Mouse (Mus musculus): ENCODE data around the gene Trdmt1.
"Not testable (repeated sequence)": the region's sequence is repeated elsewhere in the genome, so short reads cannot be mapped to it uniquely, and the experiment has no call there.

Gene Trdmt1

DNA sequence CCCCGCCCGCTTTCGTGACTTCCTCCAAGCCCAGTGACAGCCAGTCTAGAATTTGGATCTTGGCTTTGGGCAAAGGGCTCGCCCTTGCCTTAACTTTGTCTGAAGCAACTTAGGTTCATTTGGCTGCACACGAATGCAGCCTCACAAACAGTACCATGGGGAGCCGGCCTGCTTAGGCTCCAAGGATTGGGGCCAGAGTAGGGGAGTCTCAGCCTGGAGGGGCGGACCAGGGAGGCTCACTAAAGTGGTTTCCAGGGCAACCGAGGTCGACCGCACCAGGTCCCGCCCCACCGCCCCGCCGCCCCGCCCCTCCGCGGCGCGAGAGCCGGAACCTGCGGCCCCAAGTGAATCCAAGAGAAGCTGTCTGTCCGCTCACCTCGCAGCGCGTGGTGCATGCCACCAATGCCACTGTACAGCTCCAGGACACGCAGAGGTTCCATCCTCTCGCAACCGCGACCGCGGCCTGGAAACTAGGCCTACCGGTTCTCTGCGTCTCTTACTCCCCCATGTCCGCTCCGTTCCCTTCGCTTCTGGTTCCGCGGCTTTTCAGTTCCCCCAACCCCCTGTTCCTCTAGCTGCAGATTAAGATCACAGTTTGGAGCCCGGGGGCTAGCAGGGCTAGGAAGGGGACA, at the start of gene Trdmt1:
TSS of gene Trdmt1 (minus strand) at position 476 of the 632 bp plus-strand sequence.
- DNase-seq (ENCODE audit: low read depth): peak; percentile 86

DNA sequence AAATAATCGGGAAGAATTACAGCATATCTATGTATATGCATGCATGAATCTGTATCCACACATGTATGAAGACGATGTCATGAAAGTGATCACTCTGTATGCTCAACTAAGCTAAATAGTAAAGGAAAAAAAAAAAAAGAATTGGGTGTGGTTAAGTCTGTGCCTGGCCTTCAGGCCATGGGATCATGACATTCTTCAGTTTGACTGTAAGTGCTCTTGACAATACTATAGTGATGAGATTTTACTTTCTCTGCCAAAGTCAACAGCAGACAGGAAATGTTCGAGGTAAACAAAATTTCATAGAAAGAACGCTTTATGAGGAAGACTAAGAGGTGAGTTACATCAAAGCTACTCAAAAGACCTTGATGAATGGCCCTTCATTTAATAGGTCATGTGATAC, 48.9 kb upstream of the Trdmt1 start:
- DNase-seq (ENCODE audit: low read depth): no peak

DNA sequence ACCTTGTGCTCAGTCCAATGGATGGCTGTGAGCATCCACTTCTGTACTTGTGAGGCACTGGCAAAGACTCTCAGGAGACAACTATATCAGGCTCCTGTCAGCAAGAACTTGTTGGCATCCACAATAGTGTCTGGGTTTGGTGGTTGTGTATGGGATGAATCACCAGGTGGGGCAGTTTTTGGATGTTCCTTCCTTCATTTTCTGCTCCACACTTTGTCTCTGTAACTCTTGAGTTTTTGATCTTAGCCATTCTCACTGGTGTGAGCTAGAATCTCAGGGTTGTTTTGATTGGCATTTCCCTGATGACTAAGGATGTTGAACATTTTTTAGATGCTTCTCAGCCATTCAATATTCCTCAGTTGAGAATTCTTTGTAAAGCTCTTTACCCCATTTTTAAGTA, 39.3 kb upstream of the Trdmt1 start:
- not testable (repeated sequence) for DNase-seq (ENCODE audit: low read depth)

DNA sequence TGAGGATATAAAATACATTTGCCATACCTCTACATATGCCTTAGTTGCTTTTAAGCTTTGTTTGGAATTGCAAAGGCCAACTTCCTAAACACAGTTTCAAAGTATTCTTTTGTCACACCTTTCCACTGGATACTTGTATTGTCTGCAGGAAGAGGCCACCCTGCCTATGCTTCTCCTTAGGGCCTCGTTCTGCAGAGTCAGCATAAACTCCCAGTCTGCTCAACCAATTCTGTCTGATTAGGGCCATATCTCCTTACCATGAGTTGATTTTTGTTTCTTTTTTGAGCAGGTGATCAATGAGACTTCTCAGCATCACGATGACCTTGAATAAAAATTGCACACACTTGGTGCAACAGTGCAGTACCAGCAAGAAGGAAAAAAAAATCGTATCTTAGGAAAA, 37.7 kb upstream of the Trdmt1 start:
- no peak for DNase-seq (ENCODE audit: low read depth)

DNA sequence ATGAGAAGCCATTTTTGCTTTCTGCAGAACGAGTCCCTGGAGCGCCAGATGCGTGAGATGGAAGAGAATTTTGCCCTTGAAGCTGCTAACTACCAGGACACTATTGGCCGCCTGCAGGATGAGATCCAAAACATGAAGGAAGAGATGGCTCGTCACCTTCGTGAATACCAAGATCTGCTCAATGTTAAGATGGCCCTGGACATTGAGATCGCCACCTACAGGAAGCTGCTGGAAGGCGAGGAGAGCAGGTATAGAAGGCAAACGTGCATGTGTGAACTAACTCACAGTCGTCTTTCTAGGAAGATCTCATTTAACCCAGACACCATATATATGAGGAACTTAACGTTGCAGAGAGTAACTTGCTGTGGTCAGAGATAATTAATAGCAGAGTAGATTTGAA, 35.5 kb upstream of the Trdmt1 start:
- no peak for DNase-seq (ENCODE audit: low read depth)

DNA sequence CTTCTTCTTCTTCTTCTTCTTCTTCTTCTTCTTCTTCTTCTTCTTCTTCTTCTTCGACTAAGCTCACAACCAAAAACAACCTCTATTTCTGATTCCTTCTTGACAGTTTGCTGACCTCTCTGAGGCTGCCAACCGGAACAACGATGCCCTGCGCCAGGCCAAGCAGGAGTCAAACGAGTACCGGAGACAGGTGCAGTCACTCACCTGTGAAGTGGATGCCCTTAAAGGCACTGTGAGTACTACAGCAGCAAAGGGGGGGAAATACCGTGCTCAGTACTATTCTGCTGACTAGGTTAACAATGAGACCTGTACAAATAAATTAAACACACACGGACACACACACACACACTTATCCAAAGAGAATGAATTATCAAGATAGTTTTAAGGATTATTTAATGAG, 34.8 kb upstream of the Trdmt1 start:
- DNase-seq (ENCODE audit: low read depth): no peak

DNA sequence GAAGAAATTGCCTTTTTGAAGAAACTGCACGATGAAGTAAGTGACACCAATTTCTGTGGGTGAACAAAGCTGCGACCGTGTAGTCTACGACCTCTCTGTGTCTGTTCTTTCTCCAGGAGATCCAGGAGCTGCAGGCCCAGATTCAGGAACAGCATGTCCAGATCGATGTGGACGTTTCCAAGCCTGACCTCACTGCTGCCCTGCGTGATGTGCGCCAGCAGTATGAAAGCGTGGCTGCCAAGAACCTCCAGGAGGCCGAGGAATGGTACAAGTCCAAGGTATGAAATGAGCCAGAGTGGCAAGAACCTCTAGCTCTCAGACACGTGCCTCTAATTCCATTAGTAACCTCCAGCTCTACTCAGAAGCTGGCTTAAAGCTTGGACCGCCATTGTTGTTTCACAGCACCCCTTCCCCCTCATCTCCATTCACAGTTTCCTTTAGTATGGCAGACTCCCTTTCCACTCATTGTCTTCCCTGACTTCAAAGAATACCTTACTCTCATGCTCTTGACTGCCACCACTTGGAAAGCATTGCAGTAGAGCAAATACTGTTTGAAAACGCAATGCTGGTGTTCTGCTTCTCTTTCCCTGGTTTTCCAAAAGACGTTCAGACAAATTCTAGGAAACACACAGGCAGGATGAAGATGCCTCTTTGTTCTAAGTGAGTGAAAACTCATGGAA, 34.1 kb upstream of the Trdmt1 start:
- no peak for DNase-seq (ENCODE audit: low read depth)

DNA sequence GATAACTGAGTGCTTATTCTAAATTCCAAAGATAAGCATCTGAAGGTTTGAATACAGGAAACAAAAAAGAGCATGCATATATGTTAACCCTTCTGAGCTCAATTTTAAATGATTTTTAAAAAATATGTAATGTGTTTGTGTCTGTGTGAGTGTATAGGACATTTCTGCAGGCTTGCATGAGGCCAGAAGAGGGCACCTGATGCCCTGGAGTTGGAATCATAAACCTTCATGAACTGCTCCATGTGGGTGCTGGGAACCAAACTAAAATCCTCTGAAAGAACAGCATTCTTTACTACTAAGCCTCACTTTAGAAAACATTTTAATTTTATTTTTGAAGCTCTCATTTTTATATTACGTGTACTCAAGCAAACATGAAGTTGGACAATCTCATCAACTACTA, 32.9 kb upstream of the Trdmt1 start:
- no peak for DNase-seq (ENCODE audit: low read depth)

DNA sequence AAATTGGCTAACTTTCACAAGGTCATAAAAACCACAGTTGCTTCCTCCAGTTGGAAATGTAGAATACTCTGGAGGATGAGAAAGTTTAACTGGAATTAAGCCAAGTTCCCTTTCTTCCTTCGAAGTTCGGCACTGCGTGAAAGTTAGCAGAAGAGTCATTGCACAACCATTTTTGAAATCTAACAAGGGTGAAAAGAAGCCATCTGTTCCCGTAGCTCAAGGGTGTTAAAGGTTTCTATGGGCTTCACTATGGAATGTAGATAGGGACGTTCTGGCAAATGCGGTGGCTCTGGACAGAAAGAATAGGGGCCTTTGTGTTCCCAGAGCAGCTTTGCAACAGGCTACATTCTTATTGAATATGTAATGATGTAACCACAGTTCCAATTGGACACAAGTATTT, 31.5 kb upstream of the Trdmt1 start:
- DNase-seq (ENCODE audit: low read depth): no peak

DNA sequence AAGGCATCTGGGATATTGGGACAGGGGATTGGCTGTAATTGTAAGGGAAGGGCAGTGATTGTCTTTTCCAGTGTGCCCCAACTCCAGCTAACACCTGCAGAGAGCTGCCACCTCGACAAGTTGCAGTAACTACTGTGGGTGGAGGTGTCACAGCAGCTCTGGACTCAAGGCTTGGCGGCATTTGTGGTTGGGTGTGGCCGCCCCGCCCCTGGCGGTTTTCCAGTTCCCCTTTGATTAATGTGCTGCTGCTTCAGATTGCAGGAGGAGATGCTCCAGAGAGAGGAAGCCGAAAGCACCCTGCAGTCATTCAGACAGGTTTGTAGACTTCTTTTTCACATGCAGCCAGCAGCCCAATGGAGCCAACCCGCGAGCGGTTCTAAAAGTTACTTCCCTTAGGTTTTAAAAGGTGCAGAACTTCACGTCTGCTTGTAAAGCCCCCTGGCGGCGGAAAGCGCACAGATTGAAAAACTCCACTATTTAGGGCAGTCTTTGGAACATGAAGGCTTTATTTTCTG, 30.9 kb upstream of the Trdmt1 start:
- DNase-seq (ENCODE audit: low read depth): no peak

DNA sequence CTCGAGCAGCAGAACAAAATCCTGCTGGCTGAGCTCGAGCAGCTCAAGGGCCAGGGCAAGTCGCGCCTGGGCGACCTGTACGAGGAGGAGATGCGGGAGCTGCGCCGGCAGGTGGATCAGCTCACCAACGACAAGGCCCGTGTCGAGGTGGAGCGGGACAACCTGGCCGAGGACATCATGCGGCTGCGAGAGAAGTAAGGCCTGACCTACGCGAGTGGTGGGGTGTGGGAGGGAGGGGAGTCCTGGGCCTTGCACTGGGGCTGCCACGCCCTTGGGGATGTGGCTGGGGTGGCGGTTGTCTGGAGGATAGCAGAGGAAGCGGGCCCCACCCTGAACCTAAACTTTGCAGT, 30.3 kb upstream of the Trdmt1 start:
- DNase-seq (ENCODE audit: low read depth): no peak

DNA sequence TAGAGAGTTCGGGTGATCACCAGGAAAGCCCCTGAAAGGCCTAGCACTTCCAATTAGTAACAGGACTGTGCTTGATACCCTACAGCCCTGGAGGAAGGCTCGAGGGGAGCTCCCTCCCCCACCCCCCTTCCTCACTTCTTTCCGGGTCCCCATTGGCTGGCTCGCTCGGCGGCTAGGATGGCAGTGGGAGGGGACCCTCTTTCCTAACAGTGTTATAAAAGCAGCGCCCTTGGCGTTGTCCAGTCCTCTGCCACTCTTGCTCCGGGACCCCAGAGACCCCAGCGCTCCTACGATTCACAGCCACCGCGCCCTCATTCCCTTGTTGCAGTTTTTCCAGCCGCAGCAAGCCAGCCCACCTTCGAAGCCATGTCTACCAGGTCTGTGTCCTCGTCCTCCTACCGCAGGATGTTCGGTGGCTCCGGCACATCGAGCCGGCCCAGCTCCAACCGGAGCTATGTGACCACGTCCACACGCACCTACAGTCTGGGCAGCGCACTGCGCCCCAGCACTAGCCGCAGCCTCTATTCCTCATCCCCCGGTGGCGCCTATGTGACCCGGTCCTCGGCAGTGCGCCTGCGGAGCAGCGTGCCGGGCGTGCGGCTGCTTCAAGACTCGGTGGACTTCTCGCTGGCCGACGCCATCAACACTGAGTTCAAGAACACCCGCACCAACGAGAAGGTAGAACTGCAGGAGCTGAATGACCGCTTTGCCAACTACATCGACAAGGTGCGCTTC, 29.8 kb upstream of the Trdmt1 start:
- no peak for DNase-seq (ENCODE audit: low read depth)

DNA sequence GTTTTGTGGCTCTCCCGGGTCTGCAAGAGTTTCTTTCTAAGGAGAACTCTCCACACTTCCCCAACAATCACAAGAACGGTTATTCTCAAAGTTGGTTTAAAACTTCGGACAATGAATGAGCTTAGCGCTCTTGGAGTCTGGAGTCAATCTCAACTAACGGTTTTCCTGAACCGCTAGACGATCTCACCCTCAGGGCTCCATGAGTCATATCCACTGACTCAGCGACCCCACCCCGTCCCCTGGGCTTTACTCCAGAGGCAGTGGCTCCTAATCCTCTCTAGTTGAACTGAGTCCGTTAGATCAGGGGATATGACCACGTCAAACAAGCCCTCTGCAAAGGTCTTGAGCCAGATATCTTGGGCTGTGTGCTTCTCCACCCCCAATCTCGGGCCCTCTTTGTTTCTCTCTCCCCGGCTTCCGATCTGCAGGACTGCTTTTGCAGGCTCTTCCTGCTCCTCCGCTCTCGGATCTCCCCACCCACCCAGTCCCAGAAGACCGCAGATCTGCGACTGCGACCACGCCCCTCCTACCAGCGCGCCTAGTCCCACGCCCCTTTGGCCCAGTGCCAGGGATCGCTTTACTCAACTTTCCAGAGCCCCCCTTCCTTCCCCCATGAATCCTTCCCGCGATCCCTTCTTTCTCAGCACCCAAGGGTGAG, 29.1 kb upstream of the Trdmt1 start, which contains the start of gene Vim:
TSS of gene Vim (plus strand) at position 520 of the 658 bp plus-strand sequence.
- DNase-seq (ENCODE audit: low read depth): peak; percentile 40

DNA sequence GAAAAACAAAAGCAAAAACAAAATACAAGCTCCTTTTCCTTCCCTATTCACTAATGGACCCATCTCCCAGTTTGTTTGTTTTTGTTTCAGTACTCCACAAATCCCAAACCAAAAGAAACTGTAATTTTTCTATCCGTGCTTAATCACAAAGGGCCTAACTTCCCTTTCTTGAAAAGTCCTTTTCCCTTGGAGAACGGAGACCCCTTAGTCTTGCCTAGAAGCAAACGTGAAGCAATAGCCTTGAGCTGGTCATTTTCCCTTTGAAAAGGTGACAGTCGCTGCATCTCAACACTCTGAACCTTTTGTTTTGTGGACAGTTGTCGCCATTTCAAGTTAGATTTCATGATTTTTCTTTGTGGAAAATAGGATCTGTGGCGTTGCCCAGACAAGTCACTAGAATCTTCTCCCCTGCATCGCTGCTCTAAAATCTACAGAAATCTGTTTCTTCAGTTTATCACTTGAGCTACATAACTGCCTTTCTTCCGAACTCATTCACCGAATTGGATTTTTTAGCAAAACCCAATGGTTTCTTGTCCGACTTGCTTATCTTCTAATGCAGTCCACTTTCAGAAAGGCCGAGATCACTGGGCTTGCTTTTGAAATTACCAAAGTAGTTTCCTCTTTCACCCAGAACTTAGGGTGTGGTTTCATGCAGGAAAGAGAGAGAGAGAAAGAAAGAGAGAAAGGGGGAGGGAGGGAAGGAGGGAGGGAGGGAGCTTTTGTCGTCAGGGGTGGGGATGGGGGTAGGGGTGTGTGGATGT, 28.4 kb upstream of the Trdmt1 start:
- no peak for DNase-seq (ENCODE audit: low read depth)

DNA sequence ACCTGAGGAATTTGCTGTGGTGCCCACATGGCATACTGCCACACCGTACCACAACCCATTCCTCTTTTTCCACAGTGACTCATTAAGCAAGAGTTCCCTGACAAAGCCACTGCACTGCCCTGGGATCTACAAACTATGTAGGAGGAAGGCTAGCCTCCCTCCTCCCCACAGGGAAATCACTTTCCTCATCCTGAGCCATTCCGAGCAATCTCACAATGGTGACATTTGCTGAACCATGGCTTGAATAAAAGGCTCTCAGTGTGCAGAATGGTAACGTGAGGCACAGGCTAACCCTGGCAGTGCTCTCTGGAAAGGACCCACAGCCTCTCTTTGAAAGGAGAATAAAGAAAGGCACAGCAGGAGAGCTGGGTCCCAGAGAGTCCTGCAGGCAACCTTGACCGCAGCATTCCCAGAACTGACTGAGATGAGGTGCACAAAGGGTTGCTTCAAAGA, 27.7 kb upstream of the Trdmt1 start:
- DNase-seq (ENCODE audit: low read depth): no peak

DNA sequence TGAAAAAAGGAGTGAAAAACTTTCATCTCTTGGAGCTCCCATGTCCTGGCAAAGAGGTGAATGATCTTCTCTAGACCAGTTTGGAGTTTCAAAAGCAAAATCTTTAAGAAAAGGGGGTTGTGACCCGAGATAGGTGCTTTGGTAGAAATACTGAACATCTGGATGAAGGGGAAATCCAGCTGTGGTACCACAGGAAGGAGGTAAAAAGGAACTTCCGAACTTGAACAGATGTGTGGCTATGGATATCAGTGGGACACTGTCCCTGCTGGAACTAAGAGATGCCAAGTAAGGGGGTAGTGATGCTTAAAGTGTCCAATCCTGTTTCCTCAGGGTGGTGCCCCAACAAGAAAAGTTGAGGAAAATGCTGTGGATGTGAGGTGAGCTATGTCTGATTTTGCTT, 25.7 kb upstream of the Trdmt1 start:
- DNase-seq (ENCODE audit: low read depth): no peak

DNA sequence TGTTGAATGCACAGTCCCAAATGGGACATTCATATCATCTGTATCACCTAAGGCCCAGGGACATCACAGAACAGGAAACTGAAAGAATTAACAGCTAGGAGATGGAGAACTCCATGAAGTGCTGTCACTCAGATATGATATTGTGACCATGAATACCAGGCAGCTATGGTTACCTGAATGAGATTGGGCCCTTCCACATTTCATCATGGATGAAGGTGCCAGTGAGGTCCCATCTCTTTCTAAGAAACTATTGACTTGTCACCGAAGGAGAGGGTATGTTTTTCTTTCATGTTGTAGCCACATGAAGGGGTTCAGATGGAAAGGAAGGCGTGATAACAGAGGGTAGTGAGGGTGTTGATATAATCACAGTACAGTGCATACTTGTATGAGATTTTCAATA, 15.9 kb upstream of the Trdmt1 start:
- no peak for DNase-seq (ENCODE audit: low read depth)

DNA sequence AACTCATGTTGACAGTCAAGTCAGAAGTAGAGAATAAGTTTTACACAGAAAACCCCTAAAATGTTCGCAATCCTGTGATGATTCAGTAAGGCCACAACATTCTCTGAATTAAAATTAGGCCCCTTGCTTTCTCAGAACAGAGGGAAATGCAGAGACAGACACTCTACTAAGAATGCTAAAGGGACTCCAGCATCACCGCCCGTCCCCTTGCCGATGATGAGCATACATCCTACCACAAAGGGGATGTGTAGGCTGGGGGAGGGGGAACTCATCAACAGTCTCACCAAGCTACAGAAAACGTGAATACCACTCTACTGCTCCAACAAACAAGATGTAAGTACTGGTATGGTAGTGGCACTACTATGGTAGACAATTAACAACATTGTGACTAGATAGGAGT, 15.3 kb upstream of the Trdmt1 start:
- DNase-seq (ENCODE audit: low read depth): no peak

DNA sequence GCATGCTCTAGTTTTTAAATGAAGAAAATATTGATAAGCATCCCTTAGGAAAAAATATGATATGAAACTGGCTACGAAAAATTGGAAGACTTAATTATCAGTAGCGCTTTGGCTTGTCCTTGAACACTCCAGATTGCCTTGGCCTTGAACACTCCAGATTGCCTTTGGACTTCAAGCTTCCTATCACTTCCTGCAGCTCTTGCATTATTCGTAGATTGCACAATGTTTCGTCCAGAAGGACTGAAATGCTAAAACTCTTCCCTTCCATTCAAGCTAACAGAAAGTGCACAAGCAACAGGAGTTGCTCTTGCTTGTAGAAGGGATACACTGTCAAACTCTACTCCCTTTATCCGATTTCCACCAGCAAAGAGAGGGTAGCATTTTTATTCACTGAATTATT, 14.8 kb upstream of the Trdmt1 start:
- no peak for DNase-seq (ENCODE audit: low read depth)

DNA sequence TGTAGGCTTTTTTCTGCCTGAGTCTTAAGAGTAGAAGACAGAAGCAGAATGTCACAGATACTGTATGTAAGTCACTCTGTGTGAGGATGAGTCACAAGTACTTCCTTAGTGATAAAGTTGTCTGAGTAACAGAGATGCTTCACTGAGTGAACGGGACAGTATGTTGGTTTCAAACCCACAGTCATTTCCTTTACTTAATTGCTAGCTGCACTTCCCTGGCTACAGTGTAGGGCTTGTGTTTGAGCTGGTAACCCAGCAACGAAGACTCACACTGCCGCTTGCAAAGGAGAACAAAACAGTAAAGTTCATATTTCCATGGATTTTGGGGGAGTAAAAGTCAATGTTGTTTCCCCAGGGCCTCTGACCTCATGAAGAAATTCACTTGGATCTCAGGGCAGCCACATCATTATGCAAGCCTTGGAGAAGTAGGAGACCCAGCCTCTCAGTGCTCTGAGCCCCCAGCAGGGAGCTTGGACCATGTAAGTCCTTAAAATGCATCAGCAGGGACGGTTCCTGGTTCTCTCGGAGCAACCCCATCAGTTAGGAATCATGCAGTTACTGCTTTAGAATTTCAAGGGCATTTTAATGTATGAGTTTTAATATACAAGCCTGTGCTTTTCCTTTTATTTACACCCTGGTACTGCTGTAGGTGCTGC, 14.3 kb upstream of the Trdmt1 start:
- no peak for DNase-seq (ENCODE audit: low read depth)
